Mouse (Mus musculus) liver, embryonic 16.5 days (tissue): Measurements from ENCODE around the gene Zfp990. TPM values are rescaled to one million over a fixed set of nuclear protein-coding genes. Genes with fewer than 3 reads are reported as not detected.
A peak's percentile ranks its signal among the peaks of the same experiment; 100 is the strongest.
"Not testable (repeated sequence)": the region's sequence is repeated elsewhere in the genome, so short reads cannot be mapped to it uniquely, and the experiment has no call there.

Experiments used
- ATAC-seq: fragments of 200-750 bp; cut with Nextera tagmentation; 2 replicates; pipeline ENCODE4 v1.8.0; 2017; ENCODE audit warnings: low read depth, mild to moderate bottlenecking, moderate number of reproducible peaks, moderate library complexity
- H3K27ac ChIP-seq: fragments of 300-500 bp; sonication (generic); 2 replicates; pipeline ENCODE4 v1.5.1; 2014; ENCODE audit warnings: mild to moderate bottlenecking, low read length
- H3K27me3 ChIP-seq: fragments of 300-500 bp; sonication (generic); 2 replicates; pipeline ENCODE4 v1.6.1; 2014; ENCODE audit warnings: low read depth, low read length, mixed read lengths; ENCODE audit not compliant: control insufficient read depth, insufficient read depth
- H3K36me3 ChIP-seq: fragments of 300-500 bp; sonication (generic); 2 replicates; pipeline ENCODE4 v1.6.1; 2014; ENCODE audit warnings: mild to moderate bottlenecking; ENCODE audit not compliant: control insufficient read depth, insufficient read depth
- H3K4me1 ChIP-seq: fragments of 300-500 bp; sonication (generic); 2 replicates; pipeline ENCODE4 v1.6.1; 2014; ENCODE audit warnings: low read depth, low read length, mixed read lengths; ENCODE audit not compliant: control insufficient read depth
- H3K4me2 ChIP-seq: fragments of 300-500 bp; sonication (generic); 2 replicates; pipeline ENCODE4 v1.6.1; 2014; ENCODE audit warnings: low read depth, low read length, mixed read lengths
- H3K4me3 ChIP-seq: fragments of 300-500 bp; sonication (generic); 2 replicates; pipeline ENCODE4 v1.5.1; 2014; ENCODE audit warnings: low read depth, mild to moderate bottlenecking, low read length
- H3K9ac ChIP-seq: fragments of 300-500 bp; sonication (generic); 2 replicates; pipeline ENCODE4 v1.6.1; 2014; ENCODE audit warnings: low read depth, low read length
- H3K9me3 ChIP-seq: fragments of 300-500 bp; sonication (generic); replicated peaks from 2 replicates; pipeline ENCODE4 v1.6.1; 2016; ENCODE audit warnings: low read length; ENCODE audit not compliant: control insufficient read depth
- WGBS: fragments of 180-500 bp; shearing (Covaris S2); extraction: QIAGEN DNeasy Blood & Tissue Kit; methylation state at CpG from one replicate; pipeline ENCODE4 v1.1.7; 2014; ENCODE audit not compliant: insufficient replicate concordance; 5-methylcytosine and 5-hydroxymethylcytosine counted together
- polyA plus RNA-seq: library from polyadenylated mRNA; unstranded; fragments of >200 nt; fragmentation: Nextera tagmentation; extraction: Ambion mirVana; gene quantifications from 2 replicates; pipeline ENCODE4 v1.2.1, GENCODE M21; 2015

Zfp990 gene
- polyA plus RNA-seq, result not detected in 2 replicates

- H3K27me3 ChIP-seq, ATAC-seq, H3K9ac ChIP-seq, H3K4me1 ChIP-seq, H3K27ac ChIP-seq, H3K4me2 ChIP-seq, H3K4me3 ChIP-seq, H3K9me3 ChIP-seq, H3K36me3 ChIP-seq: not testable (repeated sequence)
- WGBS, result 73% methylated on average over 2 of the region's 4 CpGs
Measured at GRCm38 (mm10) chr4:145510459-145510858, at the start of gene Zfp990. TSS of gene Zfp990 (plus strand) at chr4:145510759.

GRCm38 (mm10) chr4:145463553-145464253, 46.9 kb upstream of the Zfp990 start:
- not testable (repeated sequence) for ATAC-seq, H3K36me3 ChIP-seq, H3K9ac ChIP-seq, H3K27me3 ChIP-seq, H3K27ac ChIP-seq, H3K9me3 ChIP-seq, H3K4me1 ChIP-seq
- H3K4me3 ChIP-seq, result peak overlapping the region; percentile 39
- peak overlapping the region; percentile 53 for H3K4me2 ChIP-seq
- 16% methylated on average over 67 of the region's 68 CpGs for WGBS

- Histone ChIP-seq H3K36me3 (no peaks in the 10 kb centered on the region), H3K27me3 (no peaks in the 10 kb centered on the region), H3K27ac (no peak overlapping the region), H3K9ac (no peak overlapping the region), H3K4me1 (no peaks in the 10 kb centered on the region), H3K4me2 (no peak overlapping the region), H3K9me3 (peaks cover 2% of the 10 kb centered on the region), H3K4me3 (no peak overlapping the region)
- ATAC-seq, result no peak
- 60% methylated on average over 3 of the region's 3 CpGs for WGBS
Measured at GRCm38 (mm10) chr4:145478128-145478527, 32.4 kb upstream of the Zfp990 start.

GRCm38 (mm10) chr4:145480699-145481098, 29.9 kb upstream of the Zfp990 start:
- H3K9me3 ChIP-seq, H3K27me3 ChIP-seq, H3K4me1 ChIP-seq, H3K27ac ChIP-seq, H3K4me2 ChIP-seq, H3K36me3 ChIP-seq, ATAC-seq, H3K9ac ChIP-seq, H3K4me3 ChIP-seq: not testable (repeated sequence)
- WGBS, result 78% methylated on average over 8 of the region's 8 CpGs

GRCm38 (mm10) chr4:145489396-145489795, 21.2 kb upstream of the Zfp990 start:
- no peak overlapping the region for H3K27ac ChIP-seq
- H3K4me3 ChIP-seq, result no peak overlapping the region
- no peaks in the 10 kb centered on the region for H3K9me3 ChIP-seq
- ATAC-seq, result no peak
- no peaks in the 10 kb centered on the region for H3K4me1 ChIP-seq
- no peaks in the 10 kb centered on the region for H3K36me3 ChIP-seq
- H3K27me3 ChIP-seq, result no peaks in the 10 kb centered on the region
- H3K4me2 ChIP-seq, result no peak overlapping the region
- H3K9ac ChIP-seq, result no peak overlapping the region

DNA sequence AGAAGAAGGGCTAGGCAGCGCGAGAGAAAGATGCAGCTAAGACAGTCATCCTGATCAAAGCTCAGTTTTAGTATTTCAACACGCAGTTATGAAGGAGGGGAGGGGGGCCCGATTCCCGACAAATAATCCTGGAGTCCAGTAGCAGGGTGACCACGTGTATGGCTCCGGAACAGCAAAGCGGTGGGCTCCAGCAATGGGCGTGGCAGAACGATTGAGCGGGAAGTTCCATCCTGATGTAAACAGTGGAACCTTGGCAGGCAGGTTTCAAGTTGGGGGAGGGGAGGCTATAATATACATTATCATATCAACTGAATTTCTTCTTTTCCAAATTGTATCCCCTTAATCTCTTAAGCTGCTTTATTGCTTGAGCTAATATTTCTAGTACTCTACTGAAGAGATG, 18.4 kb upstream of the Zfp990 start:
- 67% methylated on average over 11 of the region's 11 CpGs for whole genome bisulfite sequencing
- no peak for ATAC-seq
- Histone ChIP-seq H3K36me3 (no peaks in the 10 kb centered on the region), H3K4me3 (no peak overlapping the region), H3K9ac (no peak overlapping the region), H3K9me3 (no peaks in the 10 kb centered on the region), H3K4me1 (no peaks in the 10 kb centered on the region), H3K4me2 (no peak overlapping the region), H3K27me3 (no peaks in the 10 kb centered on the region), H3K27ac (no peak overlapping the region)

DNA sequence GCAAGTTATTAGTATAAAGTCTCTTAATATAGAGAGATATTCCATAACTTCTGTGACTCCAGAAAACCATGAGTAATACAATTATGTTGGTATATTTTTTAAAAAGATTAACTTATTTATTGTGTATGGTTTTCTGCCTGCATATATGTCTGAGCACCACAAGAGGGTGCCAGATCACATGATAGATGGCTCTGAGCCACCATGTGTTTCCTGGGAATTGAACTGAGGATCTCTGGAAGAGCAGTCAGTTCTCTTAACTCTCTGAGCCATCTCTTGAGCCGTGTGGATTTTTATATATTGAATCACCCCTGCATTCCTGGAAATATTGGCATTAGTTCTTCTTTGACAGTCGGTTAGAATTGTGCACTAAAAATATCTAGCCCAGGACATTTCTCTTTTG, 17.2 kb upstream of the Zfp990 start:
- ATAC-seq, result not testable (repeated sequence)

GRCm38 (mm10) chr4:145514637-145515036, 4.1 kb downstream of the Zfp990 start:
- not testable (repeated sequence) for H3K4me1 ChIP-seq, H3K9ac ChIP-seq, H3K4me2 ChIP-seq, ATAC-seq, H3K27ac ChIP-seq, H3K27me3 ChIP-seq, H3K4me3 ChIP-seq, H3K36me3 ChIP-seq, H3K9me3 ChIP-seq
- 53% methylated on average over 1 of the region's 2 CpGs for WGBS

More for the DNA sequence above, 17.2 kb upstream of the Zfp990 start:
- H3K4me3 ChIP-seq, H3K27me3 ChIP-seq, H3K4me1 ChIP-seq, H3K9me3 ChIP-seq, H3K4me2 ChIP-seq, H3K27ac ChIP-seq, H3K36me3 ChIP-seq, H3K9ac ChIP-seq: not testable (repeated sequence)
- WGBS, result 60% methylated on average over 2 of the region's 2 CpGs

DNA sequence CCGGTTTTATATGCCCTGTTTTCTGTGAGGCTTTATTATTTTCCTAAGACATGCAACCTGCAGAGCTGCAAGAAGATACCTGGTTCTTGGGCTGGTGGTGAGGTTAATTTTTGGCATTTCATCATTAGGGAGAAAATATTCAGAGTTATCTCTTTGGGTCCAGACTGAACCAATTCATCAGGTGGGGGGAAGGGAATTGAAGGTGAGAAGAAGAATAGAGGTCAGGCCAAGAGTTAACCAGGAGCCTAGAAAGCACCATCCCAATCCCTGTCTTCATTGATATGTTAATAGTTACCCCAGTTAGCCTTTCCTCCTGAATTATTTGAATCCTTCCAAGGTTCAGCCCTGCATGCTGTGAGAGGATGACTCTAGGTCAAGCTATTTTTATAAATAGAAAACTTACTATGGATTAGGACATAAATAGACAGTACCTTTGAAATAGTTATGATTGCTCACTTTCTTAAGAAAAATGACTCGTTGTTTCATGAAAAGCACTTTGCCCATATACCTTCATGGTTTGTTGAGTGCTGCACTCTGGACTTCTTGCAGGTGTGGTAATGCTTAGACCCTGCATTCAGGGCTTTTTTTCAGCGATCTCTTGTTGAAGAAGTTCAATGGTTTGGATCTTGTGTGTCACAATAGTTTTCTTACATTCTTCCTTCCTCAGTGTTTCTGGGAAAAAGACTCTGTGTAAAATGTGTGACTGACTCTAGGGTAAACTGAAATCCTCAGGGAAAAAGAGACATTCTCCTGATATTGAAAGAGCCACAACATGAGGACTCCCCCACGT, 5.4 kb downstream of the Zfp990 start:
- not testable (repeated sequence) for H3K4me1 ChIP-seq, H3K4me3 ChIP-seq, H3K27me3 ChIP-seq, H3K4me2 ChIP-seq, H3K9ac ChIP-seq, ATAC-seq, H3K27ac ChIP-seq, H3K9me3 ChIP-seq, H3K36me3 ChIP-seq
- 55% methylated on average over 4 of the region's 4 CpGs for WGBS
